Mouse (Mus musculus) heart, adult 2 months (tissue): Measurements from ENCODE around the gene Taar1.

Experiments
- CTCF ChIP-seq: fragments of 200-600 bp; IDR thresholded peaks from 2 replicates; pipeline ENCODE4 v1.8.1; 2022; ENCODE audit warnings: antibody characterized with exemption, mild to moderate bottlenecking, moderate library complexity
- EP300 ChIP-seq: fragments of 200-500 bp; IDR thresholded peaks from 2 replicates; pipeline ENCODE4 v1.6.1; 2011; ENCODE audit warnings: low read depth, low read length, control low read depth; ENCODE audit not compliant: insufficient read depth
- POLR2A ChIP-seq: fragments of 200-500 bp; IDR thresholded peaks from 2 replicates; pipeline ENCODE4 v1.6.1; 2011; ENCODE audit warnings: mild to moderate bottlenecking, low read depth, low read length, control low read depth; ENCODE audit not compliant: insufficient read depth

DNA sequence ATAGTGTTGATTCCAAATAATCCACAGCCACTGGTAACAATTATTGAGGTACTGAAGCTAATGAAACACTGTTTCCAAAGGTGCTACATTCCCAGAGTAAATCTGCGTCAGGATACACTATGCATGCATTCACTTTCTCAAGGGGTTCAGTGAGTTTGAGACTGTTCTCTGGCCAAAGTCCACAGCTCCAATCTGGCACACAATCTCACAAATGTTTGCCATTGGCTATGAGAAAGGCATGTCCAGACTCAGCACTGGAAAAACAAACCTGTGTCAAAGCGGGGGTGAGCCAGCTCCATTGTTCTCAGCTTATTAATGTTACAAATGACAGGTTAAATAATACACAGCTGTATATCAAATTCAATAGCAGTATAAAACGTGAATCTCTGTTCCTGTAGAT lies 38.9 kb downstream of the Taar1 start:
- TF ChIP-seq POLR2A (no peak), CTCF (no peak), EP300 (no peak)
